In genomic region chr8:8688823-8689453, GRCm38 (mm10) we compare ENCODE assay signal across 8 mouse cellular contexts. TPM values are rescaled to one million over a fixed set of nuclear protein-coding genes. Genes with fewer than 3 reads are reported as not detected.
DNase-seq lines count a peak whose midpoint lies in the region; ATAC-seq and TF ChIP-seq lines count a peak whose summit lies in the region.

No protein-coding gene starts in this region.

- H3K27ac ChIP-seq in layer of hippocampus, adult 2 months: no peak overlapping the region
- no peak overlapping the region for H3K27ac ChIP-seq in midbrain, postnatal 0 days (ENCODE audit: low read depth, low read length)

- peak overlapping the region; percentile 71 for H3K4me2 ChIP-seq in midbrain, postnatal 0 days (ENCODE audit: low read depth, low read length, poor library complexity, severe bottlenecking)

- no peak for TF ChIP-seq CTCF in layer of hippocampus, adult 2 months (conservative IDR thresholded peaks at IDR 0.05)
- no peak for TF ChIP-seq CTCF in brain, embryonic 14.5 days (IDR thresholded peaks at IDR 0.05; ENCODE audit: borderline replicate concordance, extremely low read depth, insufficient read depth, insufficient read length)
- no peak for TF ChIP-seq CTCF in midbrain, postnatal 0 days (IDR thresholded peaks at IDR 0.05)

- H3K36me3 ChIP-seq in midbrain, postnatal 0 days (ENCODE audit: insufficient read depth, low read length): no peaks in the 10 kb centered on the region

- 0 out of 2 replicates have a peak, but pooled peaks have one; percentile 5 for ATAC-seq in midbrain, postnatal 0 days (ENCODE audit: low FRiP score)

- TF ChIP-seq POLR2A in brain, embryonic 14.5 days (IDR thresholded peaks at IDR 0.05; ENCODE audit: borderline replicate concordance, extremely low read depth, insufficient read depth, insufficient read length, poor library complexity, severe bottlenecking): no peak

- no peak for DNase-seq in layer of hippocampus, adult 2 months (ENCODE audit: low spot score in 2 of 2)
- DNase-seq in layer of hippocampus, postnatal 36 days: no peak
- DNase-seq in brain, embryonic 14.5 days (ENCODE audit: low read depth): peak; percentile 7
- DNase-seq in induced T-regulatory cell, adult 2 months (ENCODE audit: low read depth): peak; percentile 61
- no peak for DNase-seq in midbrain, postnatal 0 days (ENCODE audit: low spot score)
- no peak for DNase-seq in gastrocnemius, postnatal 25 days
- DNase-seq in layer of hippocampus, adult 9-10 months (ENCODE audit: low spot score): no peak
- DNase-seq in ovary, postnatal 36 days (ENCODE audit: low spot score): no peak

- peaks cover 14% of the 10 kb centered on the region; the same call in 1 of the 2 replicates for H3K4me1 ChIP-seq in midbrain, postnatal 0 days (ENCODE audit: insufficient read depth, low read length)

- no peaks in the 10 kb centered on the region for H3K27me3 ChIP-seq in midbrain, postnatal 0 days (ENCODE audit: insufficient read depth, low read length)

- WGBS in midbrain, postnatal 0 days: 5% methylated on average over 9 of the region's 9 CpGs

- no peaks in the 10 kb centered on the region for H3K9me3 ChIP-seq in midbrain, postnatal 0 days (ENCODE audit: low read length)

- peak overlapping the region; percentile 88 for H3K4me3 ChIP-seq in layer of hippocampus, adult 2 months
- H3K4me3 ChIP-seq in midbrain, postnatal 0 days (ENCODE audit: low read depth, low read length): peak overlapping the region; percentile 91

- H3K9ac ChIP-seq in midbrain, postnatal 0 days (replicated peaks; ENCODE audit: low read length, poor library complexity, severe bottlenecking): peak overlapping the region; percentile 99; the same call in 1 of the 2 replicates

RNA-seq across cellular contexts. Expression of gene Arglu1, which starts 1.4 kb away (rescaled TPM):
- total RNA-seq in layer of hippocampus, adult 2 months (2021): 100 to 1,000 TPM; 107 to 110 TPM
- 100 to 1,000 TPM in 1 of 2 experiments, 10 to 100 TPM in 1; 93.3 to 101 TPM for total RNA-seq in layer of hippocampus, postnatal 36 days (2021)
- polyA plus RNA-seq in brain, embryonic 14.5 days (2012; rRNA removed): 201 and 255 TPM in 2 replicates
- total RNA-seq in midbrain, postnatal 0 days (2014; rRNA removed): 75.5 and 109 TPM in 2 replicates
- polyA plus RNA-seq in midbrain, postnatal 0 days (2015; fragmentation: Nextera tagmentation; extraction: Ambion mirVana): 142 and 180 TPM in 2 replicates
- total RNA-seq in gastrocnemius, postnatal 25 days (2021): 10 to 100 TPM; 27.5 to 28.1 TPM

RNA-seq across cellular contexts. Expression of gene Efnb2, which starts 27.9 kb away (rescaled TPM):
- 10 to 100 TPM; 25.0 to 28.9 TPM for total RNA-seq in layer of hippocampus, adult 2 months (2021)
- total RNA-seq in layer of hippocampus, postnatal 36 days (2021): 10 to 100 TPM; 28.5 to 33.1 TPM
- 89.3 and 111 TPM in 2 replicates for polyA plus RNA-seq in brain, embryonic 14.5 days (2012; rRNA removed)
- 19.5 and 20.7 TPM in 2 replicates for total RNA-seq in midbrain, postnatal 0 days (2014; rRNA removed)
- 6.5 and 6.8 TPM in 2 replicates for polyA plus RNA-seq in midbrain, postnatal 0 days (2015; fragmentation: Nextera tagmentation; extraction: Ambion mirVana)
- total RNA-seq in gastrocnemius, postnatal 25 days (2021): 1 to 10 TPM; 6.3 to 6.9 TPM

Comparison
In these comparisons a context has a peak if more than half of its experiments do, and no peak if none do; other contexts are left out.
1. DNase-seq: peak in brain, embryonic 14.5 days (single experiment) and induced T-regulatory cell, adult 2 months (single experiment); none in layer of hippocampus, adult 2 months (0 of 2), layer of hippocampus, postnatal 36 days (0 of 2), midbrain, postnatal 0 days (single experiment), gastrocnemius, postnatal 25 days (single experiment), layer of hippocampus, adult 9-10 months (single experiment) and ovary, postnatal 36 days (single experiment).